Mouse (Mus musculus) MEL (cell line): ENCODE results near the gene Coq10b.

Source experiments
- CTCF ChIP-seq, 3 experiments: IDR thresholded peaks in 2 of 3; conservative IDR thresholded peaks in 1 of 3; 2 replicates each; pipeline ENCODE4 v1.5.1; 2011 to 2012; ENCODE audit warnings: low read length in 3 of 3, low read depth in 2 of 3, mild to moderate bottlenecking in 2 of 3, improper control_type of control experiment in 1 of 3, inconsistent platforms in 1 of 3, mixed read lengths in 1 of 3, moderate library complexity in 1 of 3; ENCODE audit not compliant: control insufficient read depth in 1 of 3, insufficient read depth in 1 of 3, poor library complexity in 1 of 3, severe bottlenecking in 1 of 3
- E2F4 ChIP-seq: IDR thresholded peaks from 2 replicates; pipeline ENCODE4 v1.6.1; 2011; ENCODE audit warnings: low read depth, low read length, improper control_type of control experiment, borderline replicate concordance
- EP300 ChIP-seq, 2 experiments: IDR thresholded peaks; 2 replicates each; pipeline ENCODE4 v1.6.1; 2011; ENCODE audit warnings: improper control_type of control experiment in 2 of 2, low read length in 2 of 2, low read depth in 1 of 2, mild to moderate bottlenecking in 1 of 2
- MAX ChIP-seq: IDR thresholded peaks from 2 replicates; pipeline ENCODE4 v1.6.1; 2011; ENCODE audit warnings: low read length, improper control_type of control experiment
- MEF2A ChIP-seq: IDR thresholded peaks from 2 replicates; pipeline ENCODE4 v1.6.1; 2014; ENCODE audit warnings: low read depth, mild to moderate bottlenecking, inconsistent platforms, low read length, improper control_type of control experiment; ENCODE audit not compliant: poor library complexity, insufficient replicate concordance, severe bottlenecking; ENCODE audit errors: extremely low read depth
- MYB ChIP-seq: IDR thresholded peaks from 2 replicates; pipeline ENCODE4 v1.6.1; 2011; ENCODE audit warnings: mild to moderate bottlenecking, low read depth, low read length, improper control_type of control experiment
- NELFE ChIP-seq: IDR thresholded peaks from 2 replicates; pipeline ENCODE4 v1.6.1; 2011; ENCODE audit warnings: low read depth, low read length, improper control_type of control experiment
- USF1 ChIP-seq: IDR thresholded peaks from 2 replicates; pipeline ENCODE4 v1.6.1; 2014; ENCODE audit warnings: low read depth, mild to moderate bottlenecking, inconsistent platforms, low read length, improper control_type of control experiment, moderate library complexity

- TF ChIP-seq MEF2A: no peak
- TF ChIP-seq CTCF (IDR thresholded peaks at IDR 0.05 in 2 of 3, conservative IDR thresholded peaks at IDR 0.05 in 1 of 3; ENCODE audit: control insufficient read depth in 1 of 3, insufficient read depth in 1 of 3, low read depth in 2 of 3, low read length in 3 of 3, poor library complexity in 1 of 3, severe bottlenecking in 1 of 3): no peak
- TF ChIP-seq EP300 (IDR thresholded peaks at IDR 0.05; ENCODE audit: low read depth in 1 of 2, low read length in 2 of 2): no peak
- TF ChIP-seq MYB: no peak
- no peak for TF ChIP-seq MAX
- no peak for TF ChIP-seq E2F4
- TF ChIP-seq NELFE: no peak
- no peak for TF ChIP-seq USF1
Measured at GRCm38 (mm10) chr1:55092056-55092455, 39.5 kb downstream of the Coq10b start.
